Mouse (Mus musculus) kidney, embryonic 15.5 days (tissue): ENCODE data around the gene Tmem117. TPM values are rescaled to one million over a fixed set of nuclear protein-coding genes. Genes with fewer than 3 reads are reported as not detected.

ENCODE experiments used
- ATAC-seq: fragments of 200-750 bp; cut with Nextera tagmentation; replicated peaks from 2 replicates; pipeline ENCODE4 v1.8.0; 2017; ENCODE audit warnings: moderate TSS enrichment; ENCODE audit not compliant: low FRiP score
- H3K27ac ChIP-seq: fragments of 300-500 bp; sonication (generic); 2 replicates; pipeline ENCODE4 v1.5.1; 2015; ENCODE audit warnings: mild to moderate bottlenecking, inconsistent platforms
- H3K27me3 ChIP-seq: fragments of 300-500 bp; sonication (generic); 2 replicates; pipeline ENCODE4 v1.6.1; 2015; ENCODE audit warnings: inconsistent platforms
- H3K36me3 ChIP-seq: fragments of 300-500 bp; sonication (generic); 2 replicates; pipeline ENCODE4 v1.6.1; 2015; ENCODE audit warnings: inconsistent platforms
- H3K4me1 ChIP-seq: fragments of 300-500 bp; sonication (generic); 2 replicates; pipeline ENCODE4 v1.6.1; 2015; ENCODE audit warnings: inconsistent platforms
- H3K4me2 ChIP-seq: fragments of 300-500 bp; sonication (generic); 2 replicates; pipeline ENCODE4 v1.6.1; 2015; ENCODE audit warnings: moderate library complexity, mild to moderate bottlenecking, inconsistent platforms
- H3K4me3 ChIP-seq: fragments of 300-500 bp; sonication (generic); replicated peaks from 2 replicates; pipeline ENCODE4 v1.5.1; 2015; ENCODE audit warnings: mild to moderate bottlenecking, inconsistent platforms
- H3K9ac ChIP-seq: fragments of 300-500 bp; sonication (generic); 2 replicates; pipeline ENCODE4 v1.6.1; 2015; ENCODE audit warnings: mild to moderate bottlenecking, inconsistent platforms
- H3K9me3 ChIP-seq: fragments of 300-500 bp; sonication (generic); replicated peaks from 2 replicates; pipeline ENCODE4 v1.6.1; 2016; ENCODE audit warnings: inconsistent platforms
- WGBS: fragments of 180-500 bp; shearing (Covaris S2); methylation state at CpG from one replicate; pipeline ENCODE4 v1.1.7; 2015; ENCODE audit warnings: mixed read lengths; 5-methylcytosine and 5-hydroxymethylcytosine counted together
- polyA plus RNA-seq: library from polyadenylated mRNA; unstranded; fragments of >200 nt; fragmentation: Nextera tagmentation; extraction: Ambion mirVana; gene quantifications from 2 replicates; pipeline ENCODE4 v1.2.1, GENCODE M21; 2015

Tmem117 gene
- polyA plus RNA-seq, 1 experiment from 2014 or later: 8.8 TPM

DNA sequence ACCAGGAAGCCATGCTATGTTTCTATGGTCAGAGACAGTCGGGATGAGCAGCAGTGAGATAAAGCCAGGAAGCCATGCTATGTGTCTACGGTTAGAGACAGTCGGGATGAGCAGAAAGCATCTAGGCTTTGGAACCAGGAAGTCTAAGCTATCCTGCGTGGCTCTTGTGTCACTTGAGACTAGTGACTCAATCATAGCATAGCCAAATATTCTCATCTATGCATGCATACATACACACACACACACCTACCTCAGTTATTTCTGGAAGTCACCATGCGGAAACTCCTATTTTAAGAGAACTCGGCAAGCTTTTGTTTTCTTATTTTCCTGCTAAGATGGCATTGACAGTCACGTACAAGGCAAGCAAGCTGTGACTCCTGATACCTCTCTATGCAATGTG, 441.8 kb downstream of the Tmem117 start:
- Histone ChIP-seq H3K4me1 (no peaks in the 10 kb centered on the region), H3K36me3 (no peaks in the 10 kb centered on the region), H3K4me3 (no peak overlapping the region), H3K9me3 (no peaks in the 10 kb centered on the region), H3K9ac (no peak overlapping the region), H3K27ac (no peak overlapping the region), H3K4me2 (no peak overlapping the region), H3K27me3 (no peaks in the 10 kb centered on the region)
- ATAC-seq: no peak
- 91% methylated on average over 7 of the region's 7 CpGs for WGBS

DNA sequence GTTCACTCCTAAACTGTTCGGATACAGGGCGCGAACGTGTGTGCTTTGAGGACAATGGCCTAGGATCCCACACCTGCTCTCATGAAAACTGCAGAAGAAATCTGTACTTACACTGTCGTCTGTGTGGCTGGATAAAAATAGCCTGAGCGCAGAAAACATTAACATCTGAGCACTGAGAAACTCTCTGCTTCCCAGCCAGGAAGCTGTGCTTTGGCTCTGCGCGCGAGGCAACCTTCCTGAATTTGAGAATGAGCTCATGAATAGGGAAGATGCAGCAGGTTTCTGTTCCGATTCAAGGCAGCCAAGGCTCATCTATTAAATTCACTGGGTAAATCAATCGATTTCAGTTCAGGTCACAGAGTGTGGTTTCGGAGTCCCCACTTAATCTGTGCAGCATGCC, 446.3 kb downstream of the Tmem117 start:
- H3K36me3 ChIP-seq: no peaks in the 10 kb centered on the region
- H3K4me1 ChIP-seq: no peaks in the 10 kb centered on the region
- H3K27me3 ChIP-seq: no peaks in the 10 kb centered on the region
- H3K9ac ChIP-seq: no peak overlapping the region
- WGBS: 90% methylated on average over 12 of the region's 12 CpGs
- no peak overlapping the region for H3K4me2 ChIP-seq
- no peak overlapping the region for H3K27ac ChIP-seq
- H3K9me3 ChIP-seq: no peaks in the 10 kb centered on the region
- H3K4me3 ChIP-seq: no peak overlapping the region
- no peak for ATAC-seq

DNA sequence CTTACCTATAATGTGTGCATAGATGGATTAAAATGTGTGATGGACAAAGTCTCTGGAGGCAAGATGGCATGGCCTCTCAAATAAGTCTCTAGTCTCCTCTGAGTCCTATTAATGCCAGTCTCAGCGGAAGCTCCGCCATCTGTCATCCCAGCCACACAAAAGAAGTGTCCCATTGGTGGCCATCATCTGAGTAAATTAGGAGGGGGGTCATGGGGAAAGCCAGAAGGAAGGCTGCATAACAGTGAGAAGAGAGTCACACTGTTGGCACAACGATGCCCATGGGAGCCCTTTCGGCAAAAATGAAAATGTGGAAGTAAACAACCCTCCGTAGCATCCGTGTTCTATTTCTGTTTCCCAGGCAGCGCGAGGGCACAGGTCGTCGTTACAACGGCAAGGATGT, 452.6 kb downstream of the Tmem117 start:
- Histone ChIP-seq H3K4me1 (no peaks in the 10 kb centered on the region), H3K9me3 (no peaks in the 10 kb centered on the region), H3K9ac (no peak overlapping the region), H3K4me3 (no peak overlapping the region), H3K4me2 (no peak overlapping the region), H3K36me3 (no peaks in the 10 kb centered on the region), H3K27me3 (no peaks in the 10 kb centered on the region), H3K27ac (no peak overlapping the region)
- ATAC-seq: no peak
- 91% methylated on average over 11 of the region's 11 CpGs for whole genome bisulfite sequencing

DNA sequence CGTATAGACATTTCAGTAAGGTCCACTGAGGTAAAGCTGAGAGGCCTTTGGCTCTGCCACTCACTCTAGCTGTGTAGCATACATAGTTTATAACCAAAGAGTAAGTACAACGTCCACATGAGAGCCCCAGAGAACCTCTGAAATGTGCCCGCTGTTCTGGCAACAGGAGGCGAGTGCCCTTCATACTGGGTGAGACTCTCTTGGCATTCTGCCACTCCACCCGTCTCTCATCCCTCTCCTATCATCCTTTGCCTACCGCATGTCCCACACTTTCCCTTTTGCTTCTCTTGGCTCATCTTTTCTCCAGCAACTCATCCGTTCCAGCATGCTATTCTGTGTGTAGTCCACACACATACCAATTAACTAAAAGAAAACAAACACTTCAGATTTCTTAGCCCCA, 456.9 kb downstream of the Tmem117 start:
- 82% methylated on average over 7 of the region's 7 CpGs for WGBS
- no peak overlapping the region for H3K4me2 ChIP-seq
- H3K4me3 ChIP-seq: no peak overlapping the region
- ATAC-seq: no peak
- H3K36me3 ChIP-seq: no peaks in the 10 kb centered on the region
- no peaks in the 10 kb centered on the region for H3K9me3 ChIP-seq
- H3K9ac ChIP-seq: no peak overlapping the region
- H3K27me3 ChIP-seq: no peaks in the 10 kb centered on the region
- H3K4me1 ChIP-seq: no peaks in the 10 kb centered on the region
- H3K27ac ChIP-seq: no peak overlapping the region

DNA sequence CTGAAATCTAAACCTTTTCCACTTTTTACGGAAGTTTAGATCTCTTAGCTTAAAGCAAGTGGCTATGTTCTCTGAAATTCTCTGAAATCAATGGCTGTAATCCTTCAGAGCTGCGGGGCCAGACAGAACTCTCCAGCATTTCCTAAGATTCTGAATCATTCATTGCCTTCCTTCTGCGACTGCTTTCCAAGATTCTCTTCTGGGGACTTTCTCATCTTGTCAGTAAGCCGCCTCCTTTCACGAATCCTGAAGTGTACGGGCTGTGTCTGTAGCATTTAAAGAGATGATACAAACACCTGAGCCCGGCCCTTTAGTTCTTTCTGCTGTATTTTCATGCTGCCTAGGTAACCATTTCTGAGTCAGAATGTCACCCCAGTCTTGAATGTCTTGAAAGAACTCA, 471.1 kb downstream of the Tmem117 start:
- ATAC-seq: no peak
- peaks cover 6% of the 10 kb centered on the region; the same call in 1 of the 2 replicates for H3K27me3 ChIP-seq
- H3K36me3 ChIP-seq: no peaks in the 10 kb centered on the region
- no peaks in the 10 kb centered on the region for H3K4me1 ChIP-seq
- no peaks in the 10 kb centered on the region for H3K9me3 ChIP-seq
- H3K4me3 ChIP-seq: no peak overlapping the region
- H3K9ac ChIP-seq: no peak overlapping the region
- no peak overlapping the region for H3K4me2 ChIP-seq
- WGBS: 89% methylated on average over 7 of the region's 7 CpGs
- H3K27ac ChIP-seq: no peak overlapping the region

DNA sequence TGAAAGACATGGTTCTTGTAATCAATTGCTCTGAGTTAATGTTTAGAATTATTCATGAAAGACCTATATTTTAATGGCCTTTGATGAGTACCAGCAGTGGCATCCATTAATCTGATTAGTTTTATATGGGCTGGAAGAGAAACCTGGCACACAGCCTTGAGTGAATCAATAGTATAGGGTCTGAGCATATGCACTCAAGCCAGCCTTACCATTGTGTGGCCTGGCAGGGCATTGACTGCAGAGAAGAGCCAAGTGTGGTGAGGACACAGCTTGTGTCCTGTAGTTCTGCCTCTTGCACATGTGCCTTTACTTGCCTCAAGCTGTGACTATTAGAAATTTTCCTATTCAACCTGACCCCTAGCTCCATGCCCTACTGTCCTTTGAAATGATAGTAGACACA, 472.5 kb downstream of the Tmem117 start:
- H3K4me3 ChIP-seq: no peak overlapping the region
- no peak overlapping the region for H3K9ac ChIP-seq
- no peaks in the 10 kb centered on the region for H3K4me1 ChIP-seq
- no peaks in the 10 kb centered on the region for H3K36me3 ChIP-seq
- ATAC-seq: no peak
- peaks cover 6% of the 10 kb centered on the region; the same call in 1 of the 2 replicates for H3K27me3 ChIP-seq
- no peak overlapping the region for H3K4me2 ChIP-seq
- no peak overlapping the region for H3K27ac ChIP-seq
- no peaks in the 10 kb centered on the region for H3K9me3 ChIP-seq

DNA sequence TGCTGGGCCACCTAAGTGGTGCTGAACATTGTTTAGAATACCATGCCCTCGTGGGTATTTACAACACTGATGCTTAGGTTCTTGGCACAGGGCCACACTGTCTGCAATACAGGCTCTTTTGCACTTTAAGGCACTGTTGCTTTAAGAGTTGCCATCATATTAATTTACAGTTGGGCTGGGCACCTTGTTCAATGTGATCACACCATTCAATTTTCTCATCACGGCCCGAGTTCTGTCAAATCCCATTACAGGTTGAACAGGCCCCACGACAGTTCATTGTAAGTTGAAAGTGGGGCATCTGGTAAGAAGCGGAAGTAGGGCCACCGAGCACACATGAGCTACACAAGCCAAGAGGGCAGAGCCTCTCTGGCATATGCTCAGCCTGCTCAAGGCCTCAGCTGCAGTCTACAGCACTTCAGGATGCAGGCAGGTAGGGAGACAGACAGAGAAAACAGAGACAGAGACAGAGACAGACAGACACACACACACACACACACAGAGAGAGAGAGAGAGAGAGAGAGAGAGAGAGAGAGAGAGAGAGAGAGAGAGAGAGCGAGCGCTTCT, 478.3 kb downstream of the Tmem117 start:
- Histone ChIP-seq H3K9me3 (no peaks in the 10 kb centered on the region), H3K9ac (no peak overlapping the region), H3K36me3 (no peaks in the 10 kb centered on the region), H3K4me2 (no peak overlapping the region), H3K4me3 (no peak overlapping the region), H3K4me1 (no peaks in the 10 kb centered on the region), H3K27me3 (no peaks in the 10 kb centered on the region), H3K27ac (no peak overlapping the region)
- no peak for ATAC-seq
- 74% methylated on average over 8 of the region's 8 CpGs for WGBS

DNA sequence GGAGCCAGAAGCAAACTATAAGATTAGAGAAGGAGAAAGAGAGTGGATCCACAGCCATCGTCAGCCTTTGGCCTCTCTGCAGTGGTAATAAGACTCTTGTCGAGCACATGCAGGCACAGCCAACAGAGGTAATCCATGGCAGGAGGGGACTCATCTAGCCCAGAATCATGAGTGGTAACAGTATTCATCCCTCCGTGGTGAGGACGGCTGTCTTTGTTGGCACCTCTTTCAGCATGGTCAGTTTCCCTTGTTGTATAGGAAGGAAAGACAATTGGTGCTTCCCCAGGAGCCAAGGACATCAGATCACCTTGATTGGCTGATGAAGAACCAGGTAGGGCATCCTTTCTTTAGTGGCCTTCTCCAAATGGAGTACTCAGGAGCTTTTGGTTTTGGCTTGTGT, 479.6 kb downstream of the Tmem117 start:
- Histone ChIP-seq H3K27ac (no peak overlapping the region), H3K4me2 (no peak overlapping the region), H3K4me1 (no peaks in the 10 kb centered on the region), H3K9me3 (no peaks in the 10 kb centered on the region), H3K4me3 (no peak overlapping the region), H3K9ac (no peak overlapping the region), H3K36me3 (no peaks in the 10 kb centered on the region), H3K27me3 (no peaks in the 10 kb centered on the region)
- 83% methylated on average over 4 of the region's 4 CpGs for WGBS
- ATAC-seq: no peak

DNA sequence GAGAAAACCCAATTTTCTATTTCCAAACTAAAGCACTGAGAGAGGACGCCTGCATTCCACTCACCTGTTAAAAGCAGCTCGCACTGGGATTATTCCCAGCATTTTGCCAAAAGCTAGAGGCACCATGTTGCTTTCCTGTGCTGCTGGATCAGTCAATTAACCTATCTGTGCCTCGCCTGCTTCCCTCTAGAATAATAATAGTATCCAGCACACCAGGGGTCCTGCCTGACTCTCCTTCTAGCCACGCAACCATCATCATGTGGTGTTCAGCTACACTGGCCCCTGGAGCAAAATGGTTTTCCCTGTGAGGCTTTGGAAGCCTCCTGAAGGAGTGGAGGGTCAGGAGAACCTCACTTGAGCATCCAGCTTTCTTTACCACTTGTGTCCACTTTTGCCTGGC, 502.4 kb downstream of the Tmem117 start:
- Histone ChIP-seq H3K9ac (no peak overlapping the region), H3K36me3 (no peaks in the 10 kb centered on the region), H3K9me3 (no peaks in the 10 kb centered on the region), H3K4me2 (no peak overlapping the region), H3K4me1 (no peaks in the 10 kb centered on the region), H3K27ac (no peak overlapping the region), H3K27me3 (no peaks in the 10 kb centered on the region), H3K4me3 (no peak overlapping the region)
- WGBS: 84% methylated on average over 4 of the region's 4 CpGs
- ATAC-seq: no peak

DNA sequence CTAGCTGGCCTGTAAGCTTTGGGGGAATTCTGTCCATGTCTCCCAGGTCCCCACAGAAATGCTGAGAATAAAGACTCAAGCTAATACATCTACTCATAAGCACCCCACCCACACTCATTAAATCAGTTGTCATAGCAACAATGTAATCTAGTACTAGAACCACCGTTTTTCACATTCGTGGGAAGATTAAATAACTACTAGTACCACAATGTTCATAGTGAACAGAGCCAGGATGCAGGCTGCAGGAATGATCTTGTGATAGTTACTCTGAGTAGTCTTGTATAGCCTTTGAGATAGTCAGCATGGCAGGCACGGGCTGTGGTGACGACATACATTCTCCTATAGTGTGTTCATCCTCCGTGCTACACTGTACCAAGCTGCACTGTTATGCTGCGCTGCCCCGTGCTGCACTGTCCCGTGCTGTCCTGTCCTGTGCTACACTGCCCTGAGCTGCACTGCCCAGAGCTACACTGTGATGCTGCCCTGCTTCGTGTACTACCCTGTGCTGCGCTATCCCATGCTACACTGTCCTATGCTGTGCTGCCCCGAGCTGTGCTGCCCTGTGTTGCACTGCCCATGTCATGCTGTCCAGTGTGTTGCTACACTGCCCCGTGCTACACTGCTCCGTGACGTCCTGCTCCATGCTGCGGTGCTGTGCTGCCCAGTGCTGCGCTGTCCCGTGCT, 507.0 kb downstream of the Tmem117 start:
- Histone ChIP-seq H3K36me3 (no peaks in the 10 kb centered on the region), H3K27me3 (no peaks in the 10 kb centered on the region), H3K9me3 (no peaks in the 10 kb centered on the region), H3K4me1 (no peaks in the 10 kb centered on the region), H3K4me3 (no peak overlapping the region), H3K27ac (no peak overlapping the region), H3K4me2 (no peak overlapping the region), H3K9ac (no peak overlapping the region)
- no peak for ATAC-seq
- WGBS: 90% methylated on average over 17 of the region's 17 CpGs

DNA sequence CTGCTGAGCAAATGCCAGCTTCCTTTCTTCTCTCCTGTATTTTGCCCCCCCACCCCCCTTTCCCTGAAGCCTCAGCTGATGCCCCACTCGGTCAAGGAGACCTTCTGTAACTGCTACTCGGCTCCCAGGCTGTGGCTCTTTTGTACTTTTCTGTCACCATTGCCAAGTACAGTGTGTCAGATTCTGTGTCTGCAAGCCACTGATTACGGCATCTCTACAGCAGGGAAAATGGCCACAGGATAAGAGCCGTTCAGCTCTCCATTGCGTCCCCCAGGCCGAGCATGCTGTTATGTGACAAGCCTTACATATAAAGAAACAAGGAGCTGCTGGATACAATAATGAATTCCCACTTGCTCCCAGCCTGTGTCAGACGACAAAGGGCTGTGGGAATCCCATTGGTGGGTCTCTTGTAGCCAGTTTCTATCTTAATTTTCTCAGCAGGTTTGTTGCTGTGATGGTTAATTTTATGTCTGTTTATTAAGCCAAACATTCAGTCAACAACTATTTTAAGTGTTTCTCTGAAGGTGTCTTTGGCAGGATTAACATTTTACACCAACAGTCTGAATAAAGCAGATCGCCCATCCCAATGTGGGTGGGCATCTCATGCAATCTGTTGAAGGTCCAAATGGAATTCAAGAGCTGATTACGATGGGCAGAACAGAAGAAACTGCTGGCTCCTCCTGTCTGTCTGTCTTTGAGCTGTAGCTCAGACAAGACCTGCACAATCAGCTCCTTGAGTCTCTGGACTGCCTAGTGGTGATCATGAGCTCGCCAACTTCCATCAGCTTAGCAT, 508.2 kb downstream of the Tmem117 start:
- WGBS: 86% methylated on average over 10 of the region's 10 CpGs
- H3K4me3 ChIP-seq: no peak overlapping the region
- no peak overlapping the region for H3K27ac ChIP-seq
- ATAC-seq: no peak
- H3K4me2 ChIP-seq: no peak overlapping the region
- H3K4me1 ChIP-seq: no peaks in the 10 kb centered on the region
- no peak overlapping the region for H3K9ac ChIP-seq
- H3K27me3 ChIP-seq: no peaks in the 10 kb centered on the region
- no peaks in the 10 kb centered on the region for H3K36me3 ChIP-seq
- H3K9me3 ChIP-seq: no peaks in the 10 kb centered on the region

DNA sequence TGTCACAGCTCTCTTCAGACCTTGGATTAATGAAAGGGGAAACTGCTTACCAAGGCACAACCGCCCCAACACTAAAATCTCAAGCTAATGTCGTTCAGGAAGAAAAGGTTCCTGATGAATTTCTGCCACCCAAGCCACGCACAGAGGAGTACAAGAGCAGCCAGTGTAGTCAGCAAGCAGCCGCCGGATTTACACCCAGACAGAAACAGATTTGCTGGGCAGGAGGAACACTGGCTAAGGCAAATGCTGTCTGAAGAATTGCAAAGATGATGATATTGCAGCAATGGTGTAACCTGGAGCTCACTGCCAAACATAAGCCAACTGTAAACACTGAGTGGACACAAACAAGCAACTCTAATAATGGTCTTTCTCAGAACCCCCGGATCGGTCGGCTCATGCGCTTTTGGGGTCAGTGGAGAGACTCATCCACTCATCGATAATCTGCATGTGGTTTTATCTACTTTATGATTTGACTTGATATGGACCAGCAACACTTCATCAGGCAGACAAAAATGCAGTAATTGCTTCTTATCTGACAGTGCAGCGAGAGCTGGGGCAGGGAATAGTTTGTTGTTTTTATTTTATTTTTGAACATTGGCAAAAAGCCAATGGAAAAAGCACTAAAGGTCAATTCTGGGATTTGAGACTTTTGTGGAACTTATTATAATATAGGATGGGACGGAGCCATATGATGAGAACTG, 509.8 kb downstream of the Tmem117 start:
- Histone ChIP-seq H3K4me2 (no peak overlapping the region), H3K4me1 (no peaks in the 10 kb centered on the region)
- no peak for ATAC-seq

More for the DNA sequence above, 509.8 kb downstream of the Tmem117 start:
- Histone ChIP-seq H3K4me3 (no peak overlapping the region), H3K9me3 (no peaks in the 10 kb centered on the region), H3K36me3 (no peaks in the 10 kb centered on the region), H3K9ac (no peak overlapping the region), H3K27ac (no peak overlapping the region), H3K27me3 (no peaks in the 10 kb centered on the region)
- 61% methylated on average over 12 of the region's 12 CpGs for WGBS
